Mouse (Mus musculus): ENCODE measurements around the gene Actr6.
"Not testable (repeated sequence)": the region's sequence is repeated elsewhere in the genome, so short reads cannot be mapped to it uniquely, and the experiment has no call there.

Gene Actr6

DNA sequence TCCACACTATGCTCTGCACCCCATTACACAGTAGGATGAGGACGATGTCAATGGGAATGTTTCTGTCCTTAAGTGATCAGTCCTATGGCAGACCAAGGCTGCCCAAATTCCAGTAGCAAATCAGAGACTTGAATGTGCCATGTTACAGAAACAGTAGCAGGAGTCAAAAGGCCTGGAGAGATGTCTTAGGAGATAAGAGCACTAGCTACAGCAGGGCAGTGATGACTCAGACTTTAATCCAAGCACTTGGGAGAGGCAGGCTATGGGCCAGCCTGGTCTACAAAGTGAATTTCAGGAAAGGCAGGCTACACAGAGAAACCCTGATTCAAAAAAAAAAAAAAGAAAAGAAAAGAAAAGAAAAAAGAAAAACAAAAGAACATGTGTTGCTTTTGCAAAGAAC, 52.6 kb downstream of the Actr6 start:
- no peak for DNase-seq (ENCODE audit: low spot score)

DNA sequence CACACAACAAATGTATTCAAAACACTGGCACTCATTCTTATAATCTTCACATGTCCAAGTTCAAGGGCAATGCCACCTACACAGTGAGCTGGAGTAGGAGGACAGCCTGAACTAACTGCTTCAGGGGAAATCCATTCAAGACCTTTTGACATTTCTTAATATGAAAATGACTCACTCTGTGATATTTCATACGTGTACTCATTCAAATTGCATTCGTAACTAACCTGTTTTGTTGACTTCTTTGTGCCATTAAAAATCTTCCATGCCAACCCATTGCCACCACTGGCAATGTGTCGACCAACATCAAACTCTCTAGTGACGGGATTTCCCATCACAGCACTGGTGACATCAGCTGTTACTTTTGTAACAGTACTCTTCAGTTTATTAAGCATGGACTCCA, 54.0 kb downstream of the Actr6 start:
- DNase-seq (ENCODE audit: low spot score): no peak

DNA sequence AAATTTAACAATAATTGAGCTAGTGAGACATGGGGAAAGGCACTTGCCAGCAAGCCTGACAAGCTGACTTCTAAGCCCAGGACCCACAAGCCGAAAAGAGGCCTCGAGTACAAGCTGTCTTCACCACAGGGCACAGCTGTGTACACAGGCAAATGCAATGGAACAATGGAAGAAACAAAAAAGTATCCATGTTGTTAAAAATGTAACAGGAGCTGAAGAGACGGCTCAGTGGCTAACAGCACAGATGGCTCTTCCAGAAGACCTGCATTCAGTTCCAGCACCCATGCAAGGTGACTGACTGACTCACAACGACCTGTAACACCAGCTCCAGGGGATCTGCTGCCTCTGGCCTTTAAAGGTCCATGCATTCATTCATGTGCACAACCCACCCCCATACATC, 55.5 kb downstream of the Actr6 start:
- no peak for DNase-seq (ENCODE audit: low spot score)

DNA sequence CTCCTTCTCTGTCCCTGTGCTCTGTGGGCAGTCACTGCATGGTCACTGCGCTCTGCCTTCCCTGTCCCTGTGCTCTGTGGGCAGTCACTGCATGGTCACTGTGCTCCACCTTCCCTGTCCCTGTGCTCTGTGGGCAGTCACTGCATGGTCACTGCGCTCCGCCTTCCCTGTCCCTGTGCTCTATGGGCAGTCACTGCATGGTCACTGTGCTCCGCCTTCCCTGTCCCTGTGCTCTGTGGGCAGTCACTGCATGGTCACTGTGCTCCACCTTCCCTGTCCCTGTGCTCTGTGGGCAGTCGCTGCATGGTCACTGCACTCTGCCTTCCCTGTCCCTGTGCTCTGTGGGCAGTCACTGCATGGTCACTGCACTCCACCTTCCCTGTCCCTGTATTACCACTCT, 61.7 kb downstream of the Actr6 start:
- DNase-seq (ENCODE audit: low spot score): not testable (repeated sequence)

DNA sequence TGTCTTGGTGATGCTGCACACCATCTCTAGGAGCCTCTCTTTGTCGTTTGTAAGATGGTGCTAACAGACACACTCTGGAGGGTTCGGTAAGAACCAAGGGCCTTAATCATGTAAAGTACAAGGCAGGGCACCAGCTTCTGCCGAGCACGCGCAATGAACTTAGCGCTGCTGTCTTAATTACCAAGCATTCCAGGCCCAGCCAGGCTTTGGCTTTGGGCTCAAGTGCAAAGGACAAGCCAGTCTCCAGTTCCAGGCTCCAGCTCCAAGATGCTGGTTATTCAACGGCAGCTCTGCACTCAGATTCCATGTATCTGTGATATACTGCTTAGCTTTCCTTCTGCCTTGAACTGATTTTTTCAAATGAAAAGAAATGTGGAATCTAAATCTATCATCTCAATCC, 64.5 kb downstream of the Actr6 start:
- no peak for DNase-seq (ENCODE audit: low spot score)

DNA sequence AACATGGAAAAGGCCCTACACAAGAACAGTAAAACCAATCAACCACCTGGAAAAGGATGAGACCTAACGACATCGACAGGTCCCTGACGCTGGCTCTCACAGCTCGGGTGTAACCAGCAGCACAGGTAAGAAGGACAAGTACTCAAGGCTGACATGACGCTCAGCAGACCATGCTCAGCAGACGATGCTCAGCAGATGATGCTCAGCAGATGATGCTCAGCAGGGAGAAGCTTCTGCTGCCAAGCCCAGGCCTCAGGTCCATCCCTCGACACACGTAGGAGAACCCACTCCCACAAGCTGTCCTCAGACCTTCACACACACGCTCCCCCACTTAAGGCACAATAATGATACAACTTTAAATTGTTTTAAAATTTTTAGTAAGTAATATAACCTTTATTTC, 66.4 kb downstream of the Actr6 start:
- DNase-seq (ENCODE audit: low spot score): no peak

DNA sequence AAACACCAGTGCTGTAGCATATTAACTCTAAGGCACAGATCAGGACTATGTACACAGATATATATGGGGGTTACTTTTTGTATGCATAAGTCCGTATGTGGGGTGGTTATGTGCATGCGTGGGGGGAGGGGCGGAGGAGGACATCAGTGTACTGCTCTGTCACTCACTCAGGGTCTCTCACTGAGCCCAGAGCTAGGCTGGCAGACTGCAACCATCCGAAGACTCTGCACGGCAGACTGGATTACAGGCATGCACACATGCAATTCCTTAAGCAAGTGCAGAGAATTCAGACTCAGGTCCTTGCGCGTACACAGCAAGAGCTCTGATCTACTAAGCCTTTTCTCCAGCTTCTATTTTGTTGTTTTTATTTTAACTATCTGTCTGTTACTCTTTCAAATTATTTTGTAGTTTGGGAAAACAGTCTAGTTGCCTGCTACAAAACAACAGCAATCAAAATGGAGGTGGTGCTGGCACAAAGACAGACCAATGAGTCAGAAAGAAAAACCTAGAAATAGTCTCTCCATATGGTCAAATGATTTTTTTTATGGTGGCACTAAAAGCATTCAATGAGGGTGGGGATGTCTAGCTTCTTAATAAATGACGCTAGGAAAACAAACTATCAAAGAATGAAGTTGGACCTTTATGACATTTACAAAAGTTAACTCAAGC, 67.0 kb downstream of the Actr6 start:
- DNase-seq (ENCODE audit: low spot score): no peak

All from spleen, adult 12 weeks (tissue).